ENCODE assay signal across 42 mouse cellular contexts in the genomic region with DNA sequence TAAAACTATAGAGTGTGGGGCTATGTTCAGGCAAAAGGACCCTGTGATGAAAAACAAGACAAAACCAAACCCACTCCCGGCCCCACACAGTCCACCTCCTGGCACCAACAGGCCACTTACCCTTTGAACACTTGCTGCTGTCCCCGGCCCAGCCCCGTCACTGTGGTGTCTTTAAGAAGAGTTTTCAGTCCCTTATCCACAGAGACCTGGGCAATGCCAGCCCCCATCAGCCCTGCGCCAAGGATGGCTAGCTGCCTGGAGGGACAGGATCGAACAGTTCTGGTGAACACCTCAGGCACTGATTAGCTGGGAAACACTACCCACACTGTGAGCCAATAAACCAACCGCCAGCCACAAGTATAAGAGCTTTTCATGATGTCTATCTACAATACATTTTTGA. TPM values are rescaled to one million over a fixed set of nuclear protein-coding genes. Genes with fewer than 3 reads are reported as not detected.
"Had no signal": no experiment of that assay in that cellular context is flagged by ENCODE, and none has a peak within 500 bp of the region (broad histone marks: within the 10 kb centered on the region; RNA-seq: fewer than 3 reads in every experiment).

No protein-coding gene starts in this region.

- H3K4me1 ChIP-seq: heart, embryonic 12.5 days; heart, embryonic 13.5 days; heart, embryonic 15.5 days; hindbrain, embryonic 10.5 days; hindbrain, embryonic 12.5 days; hindbrain, embryonic 13.5 days; hindbrain, embryonic 15.5 days; intestine, embryonic 15.5 days; kidney, embryonic 15.5 days had no signal

- H3K27ac ChIP-seq: heart, embryonic 13.5 days; heart, embryonic 15.5 days; hindbrain, embryonic 10.5 days; hindbrain, embryonic 12.5 days; hindbrain, embryonic 13.5 days; hindbrain, embryonic 14.5 days; hindbrain, embryonic 15.5 days; hindbrain, postnatal 0 days; intestine, embryonic 15.5 days; kidney, embryonic 15.5 days; kidney, postnatal 0 days; left cerebral cortex, adult 2 months had no signal

- H3K9me3 ChIP-seq: heart, embryonic 12.5 days; heart, embryonic 13.5 days; heart, embryonic 15.5 days; hindbrain, embryonic 10.5 days; hindbrain, embryonic 12.5 days; hindbrain, embryonic 13.5 days; hindbrain, embryonic 15.5 days; intestine, embryonic 15.5 days; kidney, embryonic 15.5 days had no signal

- DNase-seq: heart, postnatal 10 days; heart, postnatal 14 days; heart, postnatal 36 days; kidney, adult 11 months; kidney, adult 18-20 months; kidney, adult 2 months; kidney, adult 8-10 months; kidney, adult 9 months; kidney, postnatal 10 days; kidney, postnatal 14 days; kidney, postnatal 25 days; kidney, postnatal 36 days; kidney, postnatal 4 days; layer of hippocampus, adult 9-11 months; layer of hippocampus, postnatal 36 days had no signal

- H3K9ac ChIP-seq: heart, embryonic 12.5 days; heart, embryonic 13.5 days; heart, embryonic 15.5 days; hindbrain, embryonic 12.5 days; hindbrain, embryonic 13.5 days; hindbrain, embryonic 14.5 days; hindbrain, embryonic 15.5 days; intestine, embryonic 15.5 days; kidney, embryonic 15.5 days had no signal

- H3K27me3 ChIP-seq: heart, embryonic 12.5 days; heart, embryonic 13.5 days; heart, embryonic 15.5 days; hindbrain, embryonic 12.5 days; hindbrain, embryonic 13.5 days; hindbrain, embryonic 15.5 days; intestine, embryonic 15.5 days; kidney, embryonic 15.5 days had no signal

- H3K4me3 ChIP-seq: heart, embryonic 12.5 days; heart, embryonic 13.5 days; heart, embryonic 15.5 days; hindbrain, embryonic 10.5 days; hindbrain, embryonic 12.5 days; hindbrain, embryonic 13.5 days; hindbrain, embryonic 15.5 days; intestine, embryonic 15.5 days; kidney, embryonic 15.5 days; layer of hippocampus, adult 2 months; left cerebral cortex, adult 2 months had no signal

- ATAC-seq: hindbrain, embryonic 16.5 days; hindbrain, postnatal 0 days; inflammation-experienced regulatory T-cells, adult 6 months; intestine, embryonic 15.5 days; intestine, embryonic 16.5 days; intestine, postnatal 0 days had no signal

- H3K4me2 ChIP-seq: heart, embryonic 12.5 days; heart, embryonic 13.5 days; heart, embryonic 15.5 days; hindbrain, embryonic 12.5 days; hindbrain, embryonic 13.5 days; hindbrain, embryonic 14.5 days; hindbrain, embryonic 15.5 days; intestine, embryonic 15.5 days; kidney, embryonic 15.5 days had no signal

RNA-seq across cellular contexts. Expression of gene 3110082J24Rik, which starts 22.8 kb away (rescaled TPM):
- total RNA-seq: heart, postnatal 10 days; heart, postnatal 14 days; heart, postnatal 25 days; heart, postnatal 36 days; hematopoietic stem cell, adult 5-6 weeks had no signal
- polyA plus RNA-seq: heart, embryonic 12.5 days; heart, embryonic 13.5 days; heart, embryonic 14.5 days; heart, embryonic 15.5 days; heart, embryonic 16.5 days; heart, postnatal 0 days; inflammation-experienced regulatory T-cells, adult 6 months; intestine, embryonic 14.5 days; intestine, embryonic 15.5 days; intestine, embryonic 16.5 days; intestine, postnatal 0 days; kidney, adult 2 months; kidney, embryonic 14.5 days; kidney, embryonic 15.5 days; kidney, embryonic 16.5 days; kidney, postnatal 0 days; large intestine, adult 2 months had no signal

RNA-seq across cellular contexts. Expression of gene Garem2, which starts 23.7 kb away (rescaled TPM):
- total RNA-seq: hematopoietic stem cell, adult 5-6 weeks had no signal
- polyA plus RNA-seq: inflammation-experienced regulatory T-cells, adult 6 months had no signal
